Mouse (Mus musculus): Measurements from ENCODE around the gene Mad2l1bp. TPM values are rescaled to one million over a fixed set of nuclear protein-coding genes. Genes with fewer than 3 reads are reported as not detected.
A peak's percentile ranks its signal among the peaks of the same experiment; 100 is the strongest.

The Mad2l1bp gene
- 10 to 100 TPM; 18.1 to 18.4 TPM for total RNA-seq (2021)
- long read RNA-seq, experiment 1, transcript Mad2l1bp-201 (3 exons, 1,272 nt): major isoform, 13 of 16 reads
- long read RNA-seq, experiment 1, partial matches to known transcripts: 1 of 16 reads
- long read RNA-seq, experiment 1, other reads (novel, unspliced or antisense): 2 of 16 reads
- long read RNA-seq, experiment 2, transcript Mad2l1bp-201 (3 exons, 1,272 nt): major isoform, 18 of 20 reads
- long read RNA-seq, experiment 2, partial matches to known transcripts: 0 of 20 reads
- long read RNA-seq, experiment 2, other reads (novel, unspliced or antisense): 2 of 20 reads

DNA sequence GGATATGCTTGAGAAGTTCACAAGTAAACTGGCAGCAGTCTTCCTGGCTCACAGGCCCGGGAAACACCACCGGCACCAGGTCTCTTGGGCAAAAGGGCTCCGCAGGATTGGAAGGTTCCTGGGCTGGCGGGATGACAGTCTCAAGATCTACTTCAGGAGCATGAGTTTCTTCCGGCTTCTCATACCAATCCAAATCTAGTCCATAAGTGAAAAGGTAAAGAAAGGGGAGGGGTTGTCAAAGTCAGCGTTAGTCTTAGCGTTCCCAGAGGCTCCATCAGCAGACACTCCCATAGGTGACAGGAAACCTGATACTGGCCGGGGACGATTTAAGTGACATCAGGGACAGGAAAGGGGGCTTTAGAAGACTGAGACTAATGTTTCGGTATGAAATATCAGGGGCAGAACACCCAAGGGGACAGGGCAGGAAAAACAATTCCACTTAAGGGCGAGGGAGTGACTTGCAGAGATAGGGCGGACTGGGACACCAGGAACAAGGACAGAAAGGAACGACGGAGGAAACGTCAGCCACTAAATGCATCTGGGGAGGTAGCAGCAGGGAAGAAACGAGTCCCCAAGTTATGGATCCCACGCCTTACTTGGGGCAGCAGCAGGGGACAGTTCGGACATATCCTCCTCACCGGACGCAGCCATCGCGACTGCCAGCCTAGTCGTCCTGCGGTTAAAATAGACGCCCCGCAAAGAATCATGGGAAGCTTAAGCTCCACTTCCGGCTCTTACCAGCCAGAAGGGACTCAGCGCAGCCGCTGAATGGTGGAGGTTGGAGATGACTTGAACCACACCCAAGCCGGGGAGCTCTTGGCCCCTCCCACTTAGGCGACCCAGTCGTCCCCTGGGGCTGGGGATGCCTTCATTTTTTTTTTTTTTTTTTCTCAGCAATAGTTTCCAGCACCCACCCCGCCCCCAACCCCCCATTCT lies at the start of gene Mad2l1bp:
Gene Mad2l1bp, minus strand, starts transcription at position 707 of the 936 bp plus-strand sequence.
- peak; percentile 64 to 73 for DNase-seq (ENCODE audit: low spot score in 2 of 2)

DNA sequence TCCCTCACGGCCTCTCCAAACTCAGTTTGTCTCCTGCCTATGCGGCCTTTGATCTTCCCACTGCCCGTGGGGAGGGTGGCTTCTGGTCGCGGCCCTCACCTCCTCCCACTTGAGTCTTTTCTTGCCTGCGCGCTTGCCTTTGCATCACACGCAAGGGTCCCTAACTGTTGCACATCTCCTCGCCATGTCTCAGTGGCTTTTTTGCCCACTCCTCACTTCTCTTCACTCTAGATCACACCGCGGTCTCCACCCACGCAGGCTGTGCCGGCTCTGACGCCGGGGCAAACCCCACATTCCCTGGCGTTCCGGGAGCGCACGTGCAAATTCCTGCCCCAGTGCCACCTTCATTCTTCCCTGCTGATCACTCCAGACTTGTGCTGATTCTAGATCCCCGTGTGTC lies 49.7 kb upstream of the Mad2l1bp start:
- no peak for DNase-seq (ENCODE audit: low spot score in 2 of 2)

DNA sequence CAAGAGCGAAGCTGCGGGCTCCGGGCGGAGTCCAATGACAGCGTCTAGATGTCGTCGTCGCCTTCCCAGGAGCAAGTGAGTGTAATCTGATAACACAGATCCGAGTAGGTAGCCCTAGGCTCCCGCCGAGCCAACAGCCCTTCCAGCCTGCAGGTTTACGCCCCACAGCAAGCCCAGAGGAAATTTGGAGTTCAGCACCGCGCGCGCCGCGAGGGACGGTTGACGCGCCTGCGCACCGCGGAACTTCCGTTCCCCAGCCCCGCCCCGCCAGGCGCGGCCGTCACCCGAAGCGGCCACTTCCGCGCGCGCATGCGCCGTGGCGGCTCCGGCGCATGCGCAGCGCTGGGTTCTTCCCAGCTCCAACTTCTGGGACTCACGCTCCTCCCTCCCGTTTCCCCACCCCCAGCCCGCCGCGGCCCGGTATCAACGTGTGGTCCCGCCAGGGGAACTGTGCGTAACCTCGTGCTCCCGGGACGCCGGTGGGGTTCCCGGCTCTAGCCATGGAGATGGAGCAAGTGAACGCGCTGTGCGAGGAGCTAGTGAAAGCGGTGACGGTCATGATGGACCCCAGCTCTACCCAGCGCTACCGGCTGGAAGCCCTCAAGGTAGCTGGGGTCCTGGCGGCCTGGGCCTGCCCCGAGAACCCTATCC lies 49.2 kb upstream of the Mad2l1bp start, which contains the start of the genes Polh and Xpo5:
Gene Polh, minus strand, starts transcription at position 225 of the 651 bp plus-strand sequence.
Gene Xpo5, plus strand, starts transcription at position 362 of the 651 bp plus-strand sequence.
- peak; percentile 84 for DNase-seq (ENCODE audit: low spot score in 2 of 2)

DNA sequence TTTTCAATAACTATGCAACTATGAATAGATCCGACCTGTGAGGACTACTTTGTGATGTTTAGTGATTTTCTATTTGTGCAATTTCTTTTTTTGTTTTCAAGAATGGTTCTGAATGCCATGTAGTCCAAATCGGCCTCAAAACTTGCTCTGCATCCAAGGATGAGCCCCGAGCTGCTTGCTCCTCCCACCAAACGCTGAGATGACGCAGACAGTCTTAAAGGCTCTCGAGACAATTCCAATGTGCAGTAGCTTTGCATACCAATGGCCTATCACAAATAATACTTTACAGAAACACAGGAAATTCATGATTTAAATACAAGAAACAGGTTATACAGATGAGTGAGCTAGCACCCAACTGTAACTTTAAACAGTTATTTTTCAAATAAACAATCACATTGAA lies 47.8 kb upstream of the Mad2l1bp start:
- no peak for DNase-seq (ENCODE audit: low spot score in 2 of 2)

DNA sequence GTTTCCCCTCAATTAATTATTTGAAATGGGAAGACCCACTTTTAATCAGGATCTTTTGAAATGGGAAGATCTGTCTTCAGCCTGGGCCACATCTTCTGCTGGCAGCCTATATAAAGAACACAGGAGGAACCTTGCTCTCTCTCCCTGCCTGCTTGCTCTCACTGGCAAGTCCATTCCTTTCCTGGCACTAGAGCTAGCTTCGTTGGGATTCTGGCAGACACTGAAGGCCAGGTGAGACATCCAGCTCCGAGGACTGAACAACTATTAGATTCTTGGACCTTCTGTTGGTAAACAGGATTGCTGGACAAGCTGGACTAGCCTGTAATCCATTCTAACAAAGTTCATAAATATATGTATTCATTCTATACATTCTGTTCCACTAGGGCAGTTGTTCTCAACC lies 35.5 kb upstream of the Mad2l1bp start:
- no peak for DNase-seq (ENCODE audit: low spot score in 2 of 2)

DNA sequence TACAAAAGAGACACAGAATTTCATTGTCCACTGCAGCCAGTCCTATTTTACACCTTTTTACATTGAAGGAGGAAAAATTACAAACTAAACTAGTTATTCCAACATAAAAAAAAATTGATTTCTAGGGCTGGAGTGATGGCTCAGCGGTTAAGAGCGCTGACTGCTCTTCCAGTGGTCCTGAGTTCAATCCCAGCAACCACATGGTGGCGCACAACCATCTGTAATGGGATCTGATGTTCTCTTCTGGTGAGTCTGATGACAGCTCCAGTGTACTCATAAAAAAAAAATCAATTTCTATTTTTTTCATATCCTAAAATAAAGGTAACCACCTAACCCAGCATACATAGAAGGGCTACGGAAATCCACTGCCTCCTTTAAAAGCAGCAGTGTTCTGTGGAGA lies 28.9 kb upstream of the Mad2l1bp start:
- no peak for DNase-seq (ENCODE audit: low spot score in 2 of 2)

DNA sequence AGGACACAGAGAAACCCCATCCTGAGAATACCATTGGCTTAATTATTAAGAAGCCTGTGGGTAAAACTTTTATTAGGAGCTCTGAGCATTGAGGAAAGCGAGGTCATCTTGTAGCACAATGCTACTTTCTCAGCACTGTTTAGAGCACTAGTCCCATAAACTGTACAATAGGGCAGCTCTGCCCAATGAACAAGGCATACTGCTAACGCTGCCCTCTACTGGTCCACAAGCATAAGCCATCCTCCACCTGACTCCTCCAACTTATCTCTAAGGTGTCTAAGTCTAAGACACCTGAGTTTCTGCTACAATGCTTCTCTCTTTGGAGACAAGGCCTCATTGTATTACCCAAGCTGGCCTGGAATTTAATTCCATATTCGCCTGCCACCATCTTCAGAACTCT lies 17.2 kb upstream of the Mad2l1bp start:
- no peak for DNase-seq (ENCODE audit: low spot score in 2 of 2)

DNA sequence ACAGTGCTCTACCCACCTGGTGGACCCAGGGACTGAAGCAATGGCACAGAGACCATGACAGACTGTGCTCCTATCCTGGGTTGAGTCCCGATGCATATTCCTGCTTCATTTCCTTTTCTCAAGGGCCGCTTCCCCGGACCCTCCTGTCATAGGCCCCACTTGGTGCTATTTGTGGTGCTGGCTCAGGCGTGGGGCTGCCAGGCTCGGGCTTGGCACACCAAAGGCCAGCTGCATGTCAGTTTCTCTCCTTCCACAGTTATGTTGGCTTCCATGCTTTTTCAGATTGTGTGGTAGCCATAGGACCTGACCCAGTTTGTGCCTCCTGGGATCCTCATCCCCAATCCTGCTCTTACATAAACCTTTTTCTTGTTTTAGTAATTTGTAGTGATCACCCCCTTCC lies 15.4 kb upstream of the Mad2l1bp start:
- DNase-seq (ENCODE audit: low spot score in 2 of 2): no peak

DNA sequence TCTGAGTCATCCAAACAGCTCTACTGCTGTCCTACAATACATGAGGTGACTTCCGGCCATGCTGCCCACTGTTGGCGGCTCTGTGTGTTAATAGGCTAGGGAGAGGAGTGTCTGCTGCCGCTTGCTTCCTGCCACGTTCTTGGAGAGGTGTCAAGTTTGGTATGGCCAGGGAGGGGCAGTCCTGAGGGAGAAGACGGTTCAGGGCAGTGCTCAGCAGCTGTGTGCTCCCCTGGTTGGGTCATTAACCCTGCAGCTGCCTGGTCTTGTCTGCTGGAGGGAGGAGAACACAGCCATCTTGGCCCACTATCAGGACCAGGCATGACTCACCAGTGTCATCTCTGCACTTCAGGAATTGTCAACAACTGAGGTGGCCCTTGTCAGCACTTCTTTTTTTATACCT lies 15.0 kb upstream of the Mad2l1bp start:
- no peak for DNase-seq (ENCODE audit: low spot score in 2 of 2)

DNA sequence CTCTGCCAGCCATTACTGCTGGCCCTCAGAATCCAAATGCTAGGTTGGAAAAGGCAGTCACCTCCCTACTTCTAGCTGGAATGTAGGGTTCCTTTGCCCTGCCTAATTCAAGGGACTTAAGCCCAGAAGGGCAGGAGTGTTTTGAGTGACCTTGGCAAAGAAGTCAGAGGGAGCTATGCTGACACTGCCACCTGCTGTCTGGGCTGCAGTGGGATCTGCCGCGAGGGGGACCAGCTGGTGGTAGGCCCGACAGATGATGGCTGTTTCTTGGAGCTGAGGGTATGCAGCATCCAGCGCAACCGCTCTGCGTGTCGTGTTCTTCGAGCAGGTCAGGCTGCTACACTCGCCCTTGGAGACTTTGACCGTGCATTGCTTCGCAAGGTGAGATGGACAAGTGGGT lies 13.7 kb upstream of the Mad2l1bp start:
- no peak for DNase-seq (ENCODE audit: low spot score in 2 of 2)

DNA sequence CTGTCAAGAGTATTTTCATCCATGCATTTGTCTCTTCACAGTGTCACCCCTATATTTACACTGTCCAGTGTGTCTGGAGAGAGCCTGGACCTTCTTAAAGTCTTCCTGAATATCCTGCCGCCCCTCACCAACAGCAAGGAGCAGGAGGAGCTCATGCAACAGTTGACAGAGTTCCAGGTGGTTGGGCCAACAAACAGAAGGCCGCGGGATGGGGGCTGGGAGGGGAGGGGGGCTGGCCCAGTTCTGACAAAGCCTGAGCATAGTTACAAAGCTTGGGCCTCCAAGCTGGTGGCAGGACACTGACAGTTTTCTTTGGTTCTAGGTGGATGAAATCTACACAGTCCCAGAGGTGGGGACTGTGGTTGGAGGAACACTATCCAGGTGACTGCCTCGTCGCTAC lies 12.9 kb upstream of the Mad2l1bp start:
- DNase-seq (ENCODE audit: low spot score in 2 of 2): no peak

DNA sequence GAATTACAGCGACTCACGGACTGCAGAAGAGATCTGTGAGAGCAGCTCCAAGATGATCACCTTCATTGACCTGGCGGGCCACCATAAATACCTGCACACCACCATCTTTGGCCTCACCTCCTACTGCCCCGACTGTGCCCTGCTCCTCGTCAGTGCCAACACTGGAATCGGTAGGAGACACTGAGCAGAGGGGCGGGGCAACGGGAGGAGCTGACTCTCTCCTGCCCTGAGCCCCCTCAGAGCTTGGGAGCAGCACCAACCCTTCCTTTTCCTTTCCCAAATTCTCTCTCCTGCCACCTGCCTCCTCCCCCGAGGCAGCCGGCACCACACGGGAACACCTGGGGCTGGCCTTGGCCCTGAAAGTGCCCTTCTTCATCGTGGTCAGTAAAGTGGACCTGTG lies 12.1 kb upstream of the Mad2l1bp start:
- DNase-seq (ENCODE audit: low spot score in 2 of 2): no peak

DNA sequence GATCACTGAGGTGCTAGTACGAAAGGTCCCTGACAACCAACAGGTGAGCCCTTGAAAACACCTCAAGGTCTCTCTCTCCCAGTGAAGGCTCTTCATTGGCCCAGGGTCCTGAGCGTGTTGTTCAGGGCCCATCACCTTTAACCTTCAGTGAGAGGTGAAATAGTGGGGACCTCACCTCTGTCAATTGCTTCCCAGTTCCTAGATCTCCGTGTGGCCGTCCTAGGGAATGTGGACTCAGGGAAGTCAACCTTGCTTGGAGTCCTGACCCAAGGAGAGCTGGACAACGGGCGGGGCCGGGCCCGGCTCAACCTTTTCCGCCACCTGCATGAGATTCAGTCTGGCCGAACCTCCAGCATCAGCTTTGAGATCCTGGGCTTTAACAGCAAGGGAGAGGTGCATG lies 11.4 kb upstream of the Mad2l1bp start:
- DNase-seq (ENCODE audit: low spot score in 2 of 2): no peak

DNA sequence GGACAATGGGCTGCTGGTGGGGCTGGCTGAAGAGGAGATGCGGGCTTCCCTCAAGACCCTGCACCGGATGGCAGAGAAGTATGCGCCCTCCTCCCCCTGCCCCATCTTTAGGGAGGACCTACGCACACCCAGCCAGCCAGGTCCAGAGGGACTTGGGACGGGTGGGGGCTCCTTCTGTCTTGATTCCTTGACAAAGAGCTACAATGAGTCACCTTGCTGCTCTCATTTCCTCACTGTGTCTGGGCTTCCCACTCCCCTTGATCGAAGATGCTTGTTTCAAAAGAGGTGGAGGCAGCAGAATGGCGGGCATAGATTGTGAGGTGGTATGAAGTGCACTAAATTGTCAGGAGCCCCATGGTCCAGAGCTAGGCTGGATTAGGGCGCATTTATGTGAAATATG lies 10.9 kb upstream of the Mad2l1bp start:
- no peak for DNase-seq (ENCODE audit: low spot score in 2 of 2)

DNA sequence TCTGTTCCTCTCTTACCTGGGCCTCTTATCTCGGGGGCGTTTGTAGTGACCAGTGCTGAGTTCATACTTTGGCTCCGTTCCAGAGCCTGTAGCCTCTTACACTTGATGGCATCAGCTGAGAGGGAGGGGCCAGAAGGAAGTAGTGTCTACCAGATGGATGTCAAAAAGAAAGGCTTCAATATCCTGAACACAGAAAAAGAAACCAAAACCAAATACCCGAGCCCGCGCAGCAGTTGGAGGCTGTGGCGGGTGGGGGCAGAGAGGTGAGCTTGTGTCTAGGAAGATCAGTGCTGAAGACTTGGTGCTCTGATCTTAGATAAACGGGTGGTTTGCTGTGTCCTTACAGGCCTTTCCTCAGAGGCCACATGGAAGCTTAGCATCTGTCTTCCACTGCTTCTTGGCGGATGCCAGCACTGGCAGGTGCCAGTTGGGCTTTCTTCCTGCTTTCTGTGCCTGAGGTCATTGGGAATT lies 9.6 kb upstream of the Mad2l1bp start:
- DNase-seq (ENCODE audit: low spot score in 2 of 2): no peak

DNA sequence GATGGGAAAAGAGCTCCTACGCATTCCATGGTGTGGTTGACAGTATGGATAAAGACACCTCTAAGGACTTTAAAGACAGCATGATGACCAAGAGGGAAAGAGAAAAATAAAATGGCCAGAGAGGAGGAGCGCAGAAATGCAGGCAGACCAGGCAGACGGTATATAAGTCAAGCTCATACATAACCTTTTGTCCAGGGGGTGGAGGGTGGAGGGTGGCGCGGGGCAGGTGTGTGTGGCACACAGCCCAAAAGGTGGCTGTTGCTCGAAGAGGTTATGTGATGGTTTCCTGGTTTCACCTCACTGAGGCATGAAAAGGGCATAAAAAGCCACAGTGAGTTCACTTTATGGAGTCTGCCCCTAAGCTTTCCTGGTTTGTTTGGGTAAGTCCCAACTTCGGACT lies 9.2 kb upstream of the Mad2l1bp start:
- no peak for DNase-seq (ENCODE audit: low spot score in 2 of 2)

DNA sequence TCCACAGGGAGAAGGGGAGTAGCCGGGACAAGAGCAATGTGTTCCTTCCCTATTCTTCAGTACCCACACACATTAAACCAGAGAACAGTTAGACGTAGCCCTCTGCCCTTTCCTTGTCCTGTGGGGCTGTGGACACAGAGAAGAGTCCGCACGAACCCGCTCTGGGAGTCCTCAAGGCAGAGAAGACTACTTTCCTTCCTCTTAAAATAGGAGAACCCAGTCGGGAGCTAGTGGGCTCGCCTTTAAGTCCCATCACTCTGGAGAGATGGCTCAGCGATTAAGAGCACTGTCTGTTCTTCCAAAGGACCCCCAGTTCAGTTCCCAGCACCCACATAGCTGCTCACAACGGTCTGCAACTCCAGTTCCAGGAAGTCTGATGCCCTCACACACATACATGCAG lies 8.4 kb upstream of the Mad2l1bp start:
- no peak for DNase-seq (ENCODE audit: low spot score in 2 of 2)

DNA sequence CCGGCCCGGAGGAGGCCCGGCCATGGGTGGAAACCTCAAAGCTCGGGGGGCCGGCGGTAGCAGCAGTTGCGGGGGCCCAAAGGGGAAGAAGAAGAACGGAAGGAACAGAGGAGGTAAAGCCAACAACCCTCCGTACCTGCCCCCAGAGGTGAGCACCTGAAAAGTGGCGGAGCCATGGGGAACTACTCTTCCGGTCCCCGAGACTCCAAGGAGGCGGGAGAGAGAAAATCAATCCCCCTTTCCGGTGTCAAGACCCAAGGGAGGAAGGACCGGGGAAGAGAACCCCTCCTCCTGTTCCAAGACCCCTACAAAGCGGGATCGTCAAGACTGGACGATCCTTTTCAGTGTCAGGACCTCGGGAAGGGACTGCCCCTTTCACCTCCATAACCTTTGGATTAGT lies 7.8 kb upstream of the Mad2l1bp start:
- DNase-seq (ENCODE audit: low spot score in 2 of 2): no peak

DNA sequence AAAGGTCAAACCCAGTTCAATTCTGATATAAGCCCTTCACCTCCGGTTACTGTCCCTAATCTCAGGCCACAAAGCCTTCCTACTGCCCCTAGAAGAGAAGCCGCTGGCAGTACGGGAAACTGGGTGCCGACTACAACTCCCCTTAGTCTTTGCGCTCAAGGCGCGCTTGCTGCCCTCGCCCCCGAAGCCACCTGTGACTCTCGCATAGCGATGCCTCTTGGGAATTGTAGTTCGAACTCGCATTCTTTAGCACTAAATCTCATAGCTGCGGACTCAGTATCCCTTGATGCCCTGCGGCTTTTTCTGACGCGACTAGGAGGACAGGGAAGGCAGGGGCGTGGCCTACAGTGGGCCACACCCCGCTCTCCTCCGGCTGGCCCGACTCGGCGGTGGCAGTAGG lies 7.3 kb upstream of the Mad2l1bp start, which contains the start of gene Gtpbp2:
Gene Gtpbp2, plus strand, starts transcription at position 347 of the 400 bp plus-strand sequence.
- DNase-seq (ENCODE audit: low spot score in 2 of 2): peak; percentile 58 to 84

DNA sequence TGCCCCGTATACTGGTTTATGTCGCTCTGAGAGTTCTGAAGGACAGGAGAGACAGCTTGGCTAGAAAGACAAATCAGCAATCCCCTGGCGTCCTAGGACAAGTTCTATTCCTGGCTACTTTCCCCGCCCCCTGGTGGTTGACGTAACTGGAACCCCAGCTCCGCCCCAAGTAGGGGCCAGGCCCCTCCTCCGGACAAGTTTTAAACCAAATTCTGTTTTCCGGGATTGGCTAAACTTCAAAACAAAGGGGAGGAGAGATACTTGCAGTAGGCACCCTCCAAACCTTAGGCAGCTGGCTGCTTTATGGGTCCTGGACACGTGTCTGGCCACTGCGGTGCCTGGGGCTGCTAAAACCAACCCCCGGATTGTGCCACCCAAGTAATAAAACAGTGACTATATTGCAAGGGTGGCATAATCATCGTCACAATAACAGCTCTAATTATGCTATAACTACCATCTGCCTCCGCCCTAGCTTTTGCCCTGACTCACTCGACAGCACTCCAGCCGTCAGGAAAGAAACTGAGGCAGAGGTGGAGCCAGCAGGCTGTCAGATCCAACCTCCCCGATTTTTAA lies 6.8 kb upstream of the Mad2l1bp start:
- DNase-seq (ENCODE audit: low spot score in 2 of 2): peak; percentile 67 to 90

DNA sequence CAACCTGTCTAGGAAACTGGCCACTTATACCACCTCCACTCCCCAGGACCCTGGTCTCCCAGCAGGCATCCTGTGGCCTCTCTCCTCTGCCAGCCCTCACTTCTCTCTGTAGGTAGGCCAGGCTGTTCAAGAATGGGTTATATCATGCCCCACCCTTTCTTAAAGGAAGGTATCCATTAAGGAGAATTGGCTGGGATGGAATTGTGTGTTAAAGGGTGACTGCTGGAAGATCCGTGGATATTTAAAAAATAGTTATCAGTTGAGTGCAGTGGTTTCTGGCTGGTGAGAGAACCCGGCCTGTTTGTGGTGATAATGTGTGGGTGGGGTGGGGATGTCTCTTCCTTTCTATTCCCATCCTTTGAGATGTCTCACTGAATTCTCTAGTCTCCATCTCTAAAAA lies 5.9 kb upstream of the Mad2l1bp start:
- no peak for DNase-seq (ENCODE audit: low spot score in 2 of 2)

Measured in adrenal gland, postnatal 4 days (tissue).